Mouse (Mus musculus): ENCODE results near the gene Sh2b1. TPM values are rescaled to one million over a fixed set of nuclear protein-coding genes. Genes with fewer than 3 reads are reported as not detected.

The Sh2b1 gene
- polyA plus RNA-seq, 1 experiment from 2014 or later = 43.2 TPM

DNA sequence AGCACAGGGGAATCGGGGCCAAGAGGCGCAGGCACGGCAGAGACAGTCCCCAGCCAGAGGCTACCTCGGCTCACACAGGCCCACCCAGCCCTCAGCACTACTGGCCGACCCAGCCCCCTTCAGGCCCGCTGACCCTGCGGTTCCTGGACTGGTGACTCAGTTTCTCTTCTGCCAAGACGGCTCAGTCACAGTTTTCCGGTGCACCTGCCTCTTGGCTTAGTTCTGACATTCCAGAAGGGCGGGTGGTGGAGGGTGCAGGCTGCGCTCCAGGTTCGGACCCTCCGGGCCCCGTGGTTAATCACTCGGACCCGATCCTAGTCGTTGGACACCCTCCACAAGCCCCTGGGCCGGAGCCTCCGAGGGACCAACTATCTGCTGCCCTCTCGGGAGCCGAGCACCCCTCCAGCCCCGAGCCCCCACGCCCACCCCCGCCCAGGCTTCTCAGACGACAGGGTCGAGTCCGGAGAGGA lies 703 bp downstream of the Sh2b1 start:
- WGBS = under 1% methylated on average over 27 of the region's 27 CpGs
- no peaks in the 10 kb centered on the region for H3K27me3 ChIP-seq (replicated peaks)
- H3K4me1 ChIP-seq (replicated peaks) = peaks cover 29% of the 10 kb centered on the region
- peak overlapping the region; percentile 97 for H3K27ac ChIP-seq (ENCODE audit: poor library complexity, severe bottlenecking)
- H3K36me3 ChIP-seq = peaks cover 34% of the 10 kb centered on the region
- peak overlapping the region; percentile 91 for H3K4me3 ChIP-seq
- peak overlapping the region; percentile 96 for H3K4me2 ChIP-seq
- peak; percentile 43 for ATAC-seq (ENCODE audit: insufficient number of reproducible peaks, low FRiP score)
- H3K9ac ChIP-seq = peak overlapping the region; percentile 98
- no peaks in the 10 kb centered on the region for H3K9me3 ChIP-seq (replicated peaks)

DNA sequence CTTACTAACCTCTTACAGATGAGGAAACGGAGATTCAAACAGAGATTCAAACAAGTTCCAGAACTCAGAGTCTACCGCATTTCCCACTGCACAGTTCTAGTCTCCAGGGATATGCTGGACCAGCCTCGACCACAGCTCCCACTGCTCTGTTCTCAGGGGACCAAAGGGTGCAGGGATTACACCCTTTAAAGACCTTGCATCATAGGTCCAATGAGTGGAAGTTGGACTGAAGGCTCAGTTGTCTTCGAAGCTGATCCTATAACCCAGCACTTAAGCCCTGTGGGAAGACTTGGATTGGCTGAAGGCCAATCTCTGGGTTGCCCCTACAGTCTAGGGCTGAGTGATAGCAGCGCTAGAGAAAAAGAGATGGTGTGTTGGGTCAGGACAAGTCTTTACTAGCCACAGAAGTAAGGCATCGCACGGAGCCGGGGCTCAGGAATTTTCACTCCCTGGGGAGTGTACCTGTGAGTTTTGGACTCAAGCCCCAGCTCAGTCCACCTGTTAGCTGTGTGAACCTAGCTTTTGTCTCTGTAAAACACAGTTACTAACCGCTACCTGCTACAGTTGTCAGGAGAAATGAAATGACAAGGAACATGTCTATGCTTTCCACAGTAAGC lies 1.6 kb downstream of the Sh2b1 start:
- H3K27ac ChIP-seq (ENCODE audit: poor library complexity, severe bottlenecking) = no peak overlapping the region
- H3K4me3 ChIP-seq = peak overlapping the region; percentile 91
- H3K4me2 ChIP-seq = peak overlapping the region; percentile 96
- H3K36me3 ChIP-seq = peaks cover 43% of the 10 kb centered on the region
- WGBS = 86% methylated on average over 9 of the region's 9 CpGs
- H3K4me1 ChIP-seq (replicated peaks) = peaks cover 29% of the 10 kb centered on the region
- ATAC-seq (ENCODE audit: insufficient number of reproducible peaks, low FRiP score) = no peak
- peak overlapping the region; percentile 98 for H3K9ac ChIP-seq
- H3K27me3 ChIP-seq (replicated peaks) = no peaks in the 10 kb centered on the region
- no peaks in the 10 kb centered on the region for H3K9me3 ChIP-seq (replicated peaks)

DNA sequence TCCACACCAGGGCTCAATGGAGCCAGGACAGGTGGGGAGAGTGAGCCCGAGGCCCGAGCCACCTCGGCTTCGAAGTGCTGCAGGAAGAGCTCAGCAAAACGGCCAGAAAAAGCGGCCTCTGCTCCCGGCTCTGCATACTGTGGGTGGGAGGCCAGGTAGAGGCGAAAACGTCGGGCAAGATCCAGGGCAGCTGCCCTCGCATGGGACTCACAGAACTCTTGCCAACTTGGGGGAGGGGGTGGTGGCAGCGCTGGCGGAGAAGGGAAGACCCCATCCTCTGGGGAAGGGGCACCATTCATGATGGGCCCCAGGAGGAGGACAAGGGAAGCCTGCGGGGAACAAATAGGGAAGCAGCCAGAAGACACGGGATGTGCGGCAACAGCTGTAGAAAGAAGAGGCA lies 2.5 kb downstream of the Sh2b1 start:
- H3K36me3 ChIP-seq = peaks cover 52% of the 10 kb centered on the region
- no peak overlapping the region for H3K9ac ChIP-seq
- no peaks in the 10 kb centered on the region for H3K9me3 ChIP-seq (replicated peaks)
- ATAC-seq (ENCODE audit: insufficient number of reproducible peaks, low FRiP score) = no peak
- no peak overlapping the region for H3K4me2 ChIP-seq
- no peaks in the 10 kb centered on the region for H3K27me3 ChIP-seq (replicated peaks)
- no peak overlapping the region for H3K4me3 ChIP-seq
- WGBS = 89% methylated on average over 16 of the region's 16 CpGs
- no peak overlapping the region for H3K27ac ChIP-seq (ENCODE audit: poor library complexity, severe bottlenecking)
- peaks cover 29% of the 10 kb centered on the region for H3K4me1 ChIP-seq (replicated peaks)

DNA sequence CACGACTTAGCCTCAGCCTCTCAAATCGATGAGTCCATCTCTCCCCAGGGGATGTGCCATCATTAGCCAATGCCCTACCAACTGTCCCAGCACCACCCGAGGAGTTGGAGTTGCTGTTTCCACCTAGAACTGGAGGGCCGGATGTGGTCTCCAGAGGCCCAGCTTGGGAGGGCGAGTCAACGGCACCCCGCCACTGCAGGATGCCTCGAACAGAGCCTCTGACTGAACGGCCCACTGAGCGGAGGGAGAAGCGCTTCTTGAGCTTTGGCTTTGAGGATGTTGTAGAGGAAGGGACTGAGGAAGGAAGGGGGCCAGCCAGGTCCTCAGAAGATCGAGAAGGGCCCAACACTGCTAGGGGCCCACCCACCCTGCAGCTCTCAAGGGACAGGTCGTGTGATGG lies 2.9 kb downstream of the Sh2b1 start:
- WGBS = 87% methylated on average over 13 of the region's 13 CpGs
- Histone ChIP-seq H3K36me3 (peaks cover 56% of the 10 kb centered on the region), H3K9ac (no peak overlapping the region), H3K9me3 (replicated peaks) (no peaks in the 10 kb centered on the region), H3K4me3 (no peak overlapping the region), H3K27ac (ENCODE audit: poor library complexity, severe bottlenecking) (no peak overlapping the region), H3K27me3 (replicated peaks) (no peaks in the 10 kb centered on the region), H3K4me1 (replicated peaks) (peaks cover 29% of the 10 kb centered on the region), H3K4me2 (no peak overlapping the region)
- no peak for ATAC-seq (ENCODE audit: insufficient number of reproducible peaks, low FRiP score)

DNA sequence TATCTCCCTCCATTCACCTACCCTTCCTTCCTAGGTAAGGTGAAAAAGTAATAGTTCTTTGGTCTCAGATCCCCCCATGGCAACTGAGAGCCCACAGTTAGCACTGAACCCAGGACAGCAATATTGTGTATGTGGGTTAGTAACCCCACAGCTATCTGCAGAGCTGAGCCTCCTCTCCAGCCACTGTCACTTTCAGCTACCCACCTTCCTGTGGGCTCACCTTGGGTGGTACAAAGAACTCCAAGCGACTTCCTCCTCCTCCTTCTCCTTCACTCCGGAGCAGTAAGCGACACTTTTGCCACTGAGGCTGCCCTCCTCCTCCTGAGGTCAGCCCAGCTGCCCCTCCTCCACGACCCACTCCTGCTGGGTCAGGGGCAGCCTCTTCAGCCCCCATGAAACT lies 3.4 kb downstream of the Sh2b1 start:
- no peak overlapping the region for H3K4me3 ChIP-seq
- H3K4me1 ChIP-seq (replicated peaks) = peaks cover 29% of the 10 kb centered on the region
- H3K4me2 ChIP-seq = no peak overlapping the region
- 75% methylated on average over 4 of the region's 4 CpGs for WGBS
- H3K27ac ChIP-seq (ENCODE audit: poor library complexity, severe bottlenecking) = no peak overlapping the region
- ATAC-seq (ENCODE audit: insufficient number of reproducible peaks, low FRiP score) = no peak
- peaks cover 60% of the 10 kb centered on the region for H3K36me3 ChIP-seq
- H3K9ac ChIP-seq = no peak overlapping the region
- H3K27me3 ChIP-seq (replicated peaks) = no peaks in the 10 kb centered on the region
- H3K9me3 ChIP-seq (replicated peaks) = no peaks in the 10 kb centered on the region

DNA sequence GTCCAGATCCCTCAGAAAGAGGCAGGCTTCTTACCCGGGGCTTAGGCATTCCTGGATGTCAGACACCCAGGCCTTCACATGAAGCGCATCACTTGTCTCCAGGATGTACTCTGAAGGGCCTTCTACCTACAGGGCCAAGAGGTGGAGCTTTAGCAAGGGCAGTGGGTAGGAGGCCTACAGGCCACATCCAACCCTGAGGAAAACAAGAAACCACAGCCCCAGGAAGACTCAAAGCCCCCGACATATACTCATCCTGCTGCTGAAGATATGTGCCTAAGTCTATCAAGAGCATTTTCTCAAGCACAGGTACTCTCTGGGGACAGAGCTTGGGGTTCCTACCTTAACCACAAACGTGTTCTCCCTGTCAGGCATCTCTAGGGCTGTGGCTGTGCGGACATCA lies 3.9 kb downstream of the Sh2b1 start:
- Histone ChIP-seq H3K27me3 (replicated peaks) (no peaks in the 10 kb centered on the region), H3K4me3 (no peak overlapping the region), H3K9me3 (replicated peaks) (no peaks in the 10 kb centered on the region), H3K4me2 (no peak overlapping the region), H3K27ac (ENCODE audit: poor library complexity, severe bottlenecking) (no peak overlapping the region), H3K9ac (no peak overlapping the region), H3K36me3 (peaks cover 65% of the 10 kb centered on the region), H3K4me1 (replicated peaks) (peaks cover 33% of the 10 kb centered on the region)
- ATAC-seq (ENCODE audit: insufficient number of reproducible peaks, low FRiP score) = no peak
- 89% methylated on average over 5 of the region's 5 CpGs for WGBS

DNA sequence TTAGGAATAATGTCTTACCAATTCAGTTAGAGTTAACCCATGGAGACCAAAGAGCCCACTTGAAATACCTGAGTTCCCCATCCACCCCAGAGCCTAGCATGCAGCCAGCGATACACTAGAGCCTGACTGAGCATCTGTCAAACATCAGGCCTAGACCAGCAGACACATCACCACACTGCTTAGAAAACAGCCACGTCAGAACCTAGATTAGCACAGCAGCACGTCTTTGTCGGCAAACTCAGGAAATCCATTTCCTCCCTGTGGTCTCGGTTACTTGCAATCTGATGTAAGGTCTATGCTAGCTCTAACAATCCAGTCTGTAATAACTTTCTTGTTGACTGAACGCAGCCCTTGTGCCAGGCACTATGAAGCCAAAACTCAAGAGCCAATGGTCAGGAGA lies 5.1 kb downstream of the Sh2b1 start:
- ATAC-seq (ENCODE audit: insufficient number of reproducible peaks, low FRiP score) = no peak
- no peak overlapping the region for H3K27ac ChIP-seq (ENCODE audit: poor library complexity, severe bottlenecking)
- 45% methylated on average over 6 of the region's 6 CpGs for WGBS
- no peak overlapping the region for H3K4me3 ChIP-seq
- no peak overlapping the region for H3K9ac ChIP-seq
- H3K27me3 ChIP-seq (replicated peaks) = no peaks in the 10 kb centered on the region
- H3K4me1 ChIP-seq (replicated peaks) = peaks cover 39% of the 10 kb centered on the region
- H3K36me3 ChIP-seq = peaks cover 68% of the 10 kb centered on the region
- H3K9me3 ChIP-seq (replicated peaks) = no peaks in the 10 kb centered on the region
- no peak overlapping the region for H3K4me2 ChIP-seq

DNA sequence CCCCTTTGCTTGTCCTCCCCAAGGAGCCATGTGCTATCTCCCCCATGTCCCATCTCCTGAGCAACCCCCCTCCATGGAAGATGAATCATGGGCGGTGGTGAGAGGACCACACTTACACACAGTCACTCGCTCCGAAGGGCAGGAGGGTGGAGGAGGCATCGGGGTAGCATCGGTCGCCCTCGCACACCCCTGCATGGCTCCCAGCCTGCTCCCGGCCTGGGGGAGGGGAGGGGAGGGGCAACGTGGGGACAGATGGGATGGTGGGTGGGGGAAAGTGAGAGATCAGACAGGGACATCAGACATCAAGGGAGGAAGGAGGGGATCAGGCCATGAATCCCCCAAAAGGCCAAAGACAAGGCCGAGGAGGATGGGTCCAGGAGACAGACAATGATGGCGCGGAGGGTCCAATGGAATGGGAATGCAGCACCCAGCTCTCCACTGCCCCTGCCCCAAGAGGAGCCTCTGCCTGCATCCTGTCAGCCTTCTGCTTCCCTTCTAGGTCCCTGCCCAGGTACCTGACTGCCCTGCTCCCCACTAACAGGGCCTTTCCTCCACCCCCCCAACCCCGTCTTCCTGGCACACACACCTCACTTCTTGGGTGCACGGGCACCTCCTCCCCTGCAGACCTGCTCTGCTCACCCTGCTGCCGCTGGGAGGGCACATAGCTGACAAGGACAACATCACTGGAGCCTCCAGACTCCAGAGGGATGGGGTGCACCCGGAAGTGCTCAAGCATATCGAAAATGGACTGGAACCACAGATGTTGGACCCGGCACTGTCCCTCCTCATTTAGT lies 7.2 kb downstream of the Sh2b1 start:
- WGBS = 83% methylated on average over 18 of the region's 18 CpGs

DNA sequence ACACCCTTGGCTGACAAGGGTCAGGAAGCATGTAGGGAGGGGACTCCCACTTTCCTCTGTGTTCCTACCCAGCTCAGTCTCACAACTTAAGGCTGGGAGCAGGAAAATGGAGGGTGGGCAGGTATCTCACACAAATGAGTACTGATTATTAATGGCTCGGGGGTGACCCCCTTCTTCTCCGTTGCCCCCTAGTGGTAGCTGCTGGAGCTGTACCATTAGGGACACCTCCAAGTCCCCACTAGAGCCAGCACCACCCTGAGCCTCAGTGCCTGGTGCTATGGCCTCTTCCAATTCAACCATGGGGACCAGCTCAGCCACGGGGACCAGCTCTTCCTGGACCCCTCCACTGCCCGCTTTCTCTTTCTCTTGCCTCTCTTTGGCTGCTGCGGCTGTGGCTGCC lies 8.0 kb downstream of the Sh2b1 start:
- H3K9me3 ChIP-seq (replicated peaks) = no peaks in the 10 kb centered on the region
- H3K36me3 ChIP-seq = peaks cover 61% of the 10 kb centered on the region
- no peak overlapping the region for H3K4me3 ChIP-seq
- H3K27me3 ChIP-seq (replicated peaks) = no peaks in the 10 kb centered on the region
- no peak for ATAC-seq (ENCODE audit: insufficient number of reproducible peaks, low FRiP score)
- no peak overlapping the region for H3K9ac ChIP-seq
- peaks cover 45% of the 10 kb centered on the region for H3K4me1 ChIP-seq (replicated peaks)
- 61% methylated on average over 5 of the region's 5 CpGs for WGBS
- H3K27ac ChIP-seq (ENCODE audit: poor library complexity, severe bottlenecking) = no peak overlapping the region
- no peak overlapping the region for H3K4me2 ChIP-seq

More for the DNA sequence above, 7.2 kb downstream of the Sh2b1 start:
- Histone ChIP-seq H3K4me2 (no peak overlapping the region), H3K4me1 (replicated peaks) (peaks cover 47% of the 10 kb centered on the region), H3K9me3 (replicated peaks) (no peaks in the 10 kb centered on the region), H3K36me3 (peaks cover 68% of the 10 kb centered on the region), H3K9ac (no peak overlapping the region), H3K27ac (ENCODE audit: poor library complexity, severe bottlenecking) (no peak overlapping the region), H3K4me3 (no peak overlapping the region), H3K27me3 (replicated peaks) (no peaks in the 10 kb centered on the region)
- ATAC-seq (ENCODE audit: insufficient number of reproducible peaks, low FRiP score) = no peak

DNA sequence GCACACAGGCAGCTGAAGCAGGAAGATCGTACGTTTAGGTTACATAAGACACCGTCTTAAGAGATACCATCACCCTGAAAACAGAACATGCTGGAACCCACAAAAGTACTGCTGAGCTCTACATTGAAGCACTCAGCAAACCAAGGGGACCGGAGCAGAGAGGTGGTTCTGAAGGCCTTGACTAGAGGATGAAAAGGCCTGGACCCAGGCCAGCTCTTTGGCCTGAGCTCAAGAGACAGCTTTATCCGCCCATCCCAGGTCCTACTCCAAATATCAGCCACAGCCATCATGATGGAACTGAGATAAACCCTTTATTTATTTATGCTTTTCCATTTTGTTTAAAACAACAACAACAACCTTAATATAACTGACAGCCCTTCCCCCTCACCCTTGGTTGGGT lies 8.5 kb downstream of the Sh2b1 start:
- peaks cover 56% of the 10 kb centered on the region for H3K36me3 ChIP-seq
- H3K4me3 ChIP-seq = no peak overlapping the region
- no peak overlapping the region for H3K9ac ChIP-seq
- WGBS = 86% methylated on average over 5 of the region's 5 CpGs
- H3K4me2 ChIP-seq = no peak overlapping the region
- 0 out of 2 replicates have a peak, but pooled peaks cover under 1% of the 10 kb centered on the region for H3K27me3 ChIP-seq (replicated peaks)
- peaks cover 48% of the 10 kb centered on the region for H3K4me1 ChIP-seq (replicated peaks)
- H3K27ac ChIP-seq (ENCODE audit: poor library complexity, severe bottlenecking) = peak overlapping the region; percentile 83; the same call in 1 of the 2 replicates
- no peak for ATAC-seq (ENCODE audit: insufficient number of reproducible peaks, low FRiP score)
- H3K9me3 ChIP-seq (replicated peaks) = no peaks in the 10 kb centered on the region

DNA sequence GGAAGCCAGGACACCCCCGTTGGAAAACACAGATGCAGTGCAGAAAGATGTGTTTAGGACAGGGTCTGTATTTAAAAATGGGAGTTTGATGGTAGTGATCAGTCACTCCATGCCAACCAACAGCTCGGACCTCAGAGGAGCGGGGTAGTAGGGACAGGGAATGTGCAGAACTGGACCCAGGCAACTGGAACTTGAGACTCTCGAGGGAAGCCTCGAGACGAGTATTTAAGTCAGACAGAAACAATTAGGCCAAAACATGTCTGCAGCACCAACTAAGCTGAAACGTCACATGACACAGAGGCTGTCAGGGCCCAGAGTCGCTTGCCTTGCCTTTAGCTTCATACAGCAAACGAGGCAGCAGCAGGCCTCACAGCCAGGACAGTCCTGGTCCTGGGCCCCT lies 9.1 kb downstream of the Sh2b1 start:
- 58% methylated on average over 9 of the region's 9 CpGs for WGBS
- Histone ChIP-seq H3K4me1 (replicated peaks) (peaks cover 46% of the 10 kb centered on the region), H3K9ac (no peak overlapping the region), H3K27ac (ENCODE audit: poor library complexity, severe bottlenecking) (peak overlapping the region; percentile 83), H3K36me3 (peaks cover 50% of the 10 kb centered on the region), H3K27me3 (replicated peaks) (0 out of 2 replicates have a peak, but pooled peaks cover 4% of the 10 kb centered on the region), H3K4me3 (no peak overlapping the region), H3K4me2 (0 out of 2 replicates have a peak overlapping the region, but pooled peaks have one; percentile 37), H3K9me3 (replicated peaks) (no peaks in the 10 kb centered on the region)
- no peak for ATAC-seq (ENCODE audit: insufficient number of reproducible peaks, low FRiP score)
